Mouse (Mus musculus): ENCODE results near the gene Dqx1. TPM values are rescaled to one million over a fixed set of nuclear protein-coding genes. Genes with fewer than 3 reads are reported as not detected.

The Dqx1 gene
- 1 to 10 TPM in 1 of 2 experiments, under 1 TPM in 1; 0.81 to 1.1 TPM for total RNA-seq (2021)

GRCm38 (mm10) chr6:83057790-83058189, at the start of gene Dqx1:
TSS of gene Dqx1 (plus strand) at chr6:83057844.
- no peak for DNase-seq (ENCODE audit: extremely low spot score in 1 of 2, low spot score in 1 of 2)

GRCm38 (mm10) chr6:83008659-83009058, 49.0 kb upstream of the Dqx1 start:
- DNase-seq (ENCODE audit: extremely low spot score in 1 of 2, low spot score in 1 of 2), result no peak

GRCm38 (mm10) chr6:83010010-83010409, 47.6 kb upstream of the Dqx1 start:
- DNase-seq (ENCODE audit: extremely low spot score in 1 of 2, low spot score in 1 of 2), result no peak

GRCm38 (mm10) chr6:83011255-83011654, 46.4 kb upstream of the Dqx1 start:
- no peak for DNase-seq (ENCODE audit: extremely low spot score in 1 of 2, low spot score in 1 of 2)

GRCm38 (mm10) chr6:83011756-83012155, 45.9 kb upstream of the Dqx1 start:
- DNase-seq (ENCODE audit: extremely low spot score in 1 of 2, low spot score in 1 of 2), result no peak

- no peak for DNase-seq (ENCODE audit: extremely low spot score in 1 of 2, low spot score in 1 of 2)
These were observed 44.2 kb upstream of the Dqx1 start for GRCm38 (mm10) chr6:83013444-83013843.

- DNase-seq (ENCODE audit: extremely low spot score in 1 of 2, low spot score in 1 of 2), result no peak
These were observed 42.9 kb upstream of the Dqx1 start for GRCm38 (mm10) chr6:83014482-83015466.

- DNase-seq (ENCODE audit: extremely low spot score in 1 of 2, low spot score in 1 of 2), result no peak
These were observed 41.9 kb upstream of the Dqx1 start for GRCm38 (mm10) chr6:83015749-83016148.

GRCm38 (mm10) chr6:83017190-83017589, 40.5 kb upstream of the Dqx1 start:
- DNase-seq (ENCODE audit: extremely low spot score in 1 of 2, low spot score in 1 of 2), result no peak

- DNase-seq (ENCODE audit: extremely low spot score in 1 of 2, low spot score in 1 of 2), result no peak
These were observed 38.6 kb upstream of the Dqx1 start for GRCm38 (mm10) chr6:83019044-83019443.

- no peak for DNase-seq (ENCODE audit: extremely low spot score in 1 of 2, low spot score in 1 of 2)
These were observed 37.5 kb upstream of the Dqx1 start for GRCm38 (mm10) chr6:83020121-83020520.

GRCm38 (mm10) chr6:83020836-83021593, 36.6 kb upstream of the Dqx1 start:
- no peak for DNase-seq (ENCODE audit: extremely low spot score in 1 of 2, low spot score in 1 of 2)

- no peak for DNase-seq (ENCODE audit: extremely low spot score in 1 of 2, low spot score in 1 of 2)
These were observed 34.6 kb upstream of the Dqx1 start for GRCm38 (mm10) chr6:83023008-83023407.

- DNase-seq (ENCODE audit: extremely low spot score in 1 of 2, low spot score in 1 of 2), result no peak
These were observed 33.9 kb upstream of the Dqx1 start for GRCm38 (mm10) chr6:83023786-83024185.

GRCm38 (mm10) chr6:83024421-83024820, 33.2 kb upstream of the Dqx1 start:
- DNase-seq (ENCODE audit: extremely low spot score in 1 of 2, low spot score in 1 of 2), result no peak

GRCm38 (mm10) chr6:83025221-83025620, 32.4 kb upstream of the Dqx1 start:
- no peak for DNase-seq (ENCODE audit: extremely low spot score in 1 of 2, low spot score in 1 of 2)

GRCm38 (mm10) chr6:83027293-83027692, 30.4 kb upstream of the Dqx1 start:
- DNase-seq (ENCODE audit: extremely low spot score in 1 of 2, low spot score in 1 of 2), result no peak

GRCm38 (mm10) chr6:83027706-83028105, 29.9 kb upstream of the Dqx1 start:
- no peak for DNase-seq (ENCODE audit: extremely low spot score in 1 of 2, low spot score in 1 of 2)

GRCm38 (mm10) chr6:83029777-83030176, 27.9 kb upstream of the Dqx1 start:
- DNase-seq (ENCODE audit: extremely low spot score in 1 of 2, low spot score in 1 of 2), result no peak

GRCm38 (mm10) chr6:83031111-83031510, 26.5 kb upstream of the Dqx1 start:
- no peak for DNase-seq (ENCODE audit: extremely low spot score in 1 of 2, low spot score in 1 of 2)

GRCm38 (mm10) chr6:83031921-83032590, 25.6 kb upstream of the Dqx1 start:
- DNase-seq (ENCODE audit: extremely low spot score in 1 of 2, low spot score in 1 of 2), result no peak

Data from layer of hippocampus, postnatal 25 days (tissue).